Mouse (Mus musculus) cerebellum, adult 9-11 months (tissue): ENCODE data around the gene Ncor2.

Experiments used
- DNase-seq: peaks from one replicate; pipeline ENCODE4 v3.0.0; 2022

Ncor2 gene

DNA sequence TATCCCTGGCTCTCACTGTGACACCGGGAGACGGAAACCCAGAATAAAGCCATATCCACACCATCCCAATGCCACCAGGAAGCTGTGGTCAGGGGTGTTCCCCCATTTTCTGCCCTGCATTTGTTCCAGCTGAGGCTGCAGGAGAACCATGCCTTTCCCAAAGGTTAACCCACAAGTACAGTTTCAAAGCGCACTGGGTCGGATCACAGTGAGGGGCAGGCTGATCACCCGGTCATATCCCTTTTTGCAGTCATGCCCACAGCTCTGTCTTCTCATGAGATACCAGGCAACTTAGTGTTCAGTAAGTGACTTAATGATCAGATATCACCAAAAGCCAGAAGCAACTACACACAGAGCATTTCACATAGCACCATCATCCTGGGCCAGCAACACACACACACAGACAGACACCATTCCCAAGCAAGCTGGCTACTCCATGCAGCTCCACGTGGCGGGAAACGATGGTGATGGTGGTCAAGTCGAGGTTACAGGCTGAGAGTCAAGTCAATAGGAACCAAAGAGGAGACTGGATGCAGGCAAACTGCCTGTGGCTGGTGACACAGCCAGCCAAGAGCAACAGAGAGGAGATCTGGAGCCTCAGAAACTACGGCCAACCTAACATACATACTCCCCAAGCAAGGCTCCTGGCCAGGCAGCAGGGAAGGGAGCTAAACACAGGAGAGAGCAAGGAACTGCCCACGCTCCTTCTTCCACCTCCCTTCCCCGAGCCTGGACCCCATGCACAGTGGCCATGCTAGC is 35.7 kb downstream of the Ncor2 start:
- no peak for DNase-seq

GRCm38 (mm10) chr5:125141916-125142315 is 37.1 kb downstream of the Ncor2 start:
- no peak for DNase-seq

DNA sequence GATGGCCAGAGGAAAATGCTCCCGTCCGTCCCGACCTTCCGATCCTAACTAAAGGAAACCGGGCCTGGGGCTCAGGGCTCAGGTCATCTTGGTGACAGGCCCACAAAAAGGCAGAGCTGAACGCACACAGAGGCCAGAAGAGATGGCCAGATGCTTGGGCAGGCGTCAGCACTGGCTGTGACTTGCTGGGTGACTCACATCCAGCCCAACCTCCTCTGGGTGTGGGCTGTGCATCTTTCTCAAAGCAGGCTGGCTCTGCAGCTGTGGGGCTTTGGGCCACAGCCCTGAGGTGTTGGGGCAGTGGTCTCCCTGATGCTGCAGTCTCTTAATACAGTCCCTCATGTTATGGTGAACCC is 37.5 kb downstream of the Ncor2 start:
- DNase-seq = no peak

- peak; percentile 99 for DNase-seq
These were observed 38.0 kb downstream of the Ncor2 start for GRCm38 (mm10) chr5:125140832-125141524.

DNA sequence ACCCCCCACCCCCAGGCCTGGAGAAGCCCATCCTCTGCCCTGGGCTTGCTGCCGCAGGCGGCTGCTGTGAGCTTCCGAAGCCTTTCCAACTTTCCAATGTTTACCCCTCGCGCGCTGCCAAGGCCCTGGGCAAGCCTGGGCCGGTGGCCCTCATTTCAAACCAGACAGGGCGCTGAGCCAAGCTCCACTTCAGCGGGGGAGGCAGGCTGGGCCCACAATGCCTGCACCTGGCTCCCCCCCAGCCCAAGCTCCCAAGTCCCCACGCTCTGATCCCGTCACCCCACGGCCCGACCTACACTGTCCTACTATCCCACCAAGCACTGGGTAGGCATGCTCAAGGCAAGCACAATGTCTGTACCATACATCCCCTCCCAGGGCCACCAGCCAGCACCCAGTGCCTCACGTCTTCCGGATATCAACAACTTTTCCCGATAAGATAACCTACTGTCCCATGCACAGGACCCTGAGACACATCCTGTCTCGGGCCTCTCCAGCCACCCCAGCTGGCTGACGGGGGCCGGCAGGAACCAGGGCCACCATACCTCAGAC is 38.8 kb downstream of the Ncor2 start:
- peak; percentile 93 for DNase-seq

GRCm38 (mm10) chr5:125139669-125140068 is 39.4 kb downstream of the Ncor2 start:
- no peak for DNase-seq

DNA sequence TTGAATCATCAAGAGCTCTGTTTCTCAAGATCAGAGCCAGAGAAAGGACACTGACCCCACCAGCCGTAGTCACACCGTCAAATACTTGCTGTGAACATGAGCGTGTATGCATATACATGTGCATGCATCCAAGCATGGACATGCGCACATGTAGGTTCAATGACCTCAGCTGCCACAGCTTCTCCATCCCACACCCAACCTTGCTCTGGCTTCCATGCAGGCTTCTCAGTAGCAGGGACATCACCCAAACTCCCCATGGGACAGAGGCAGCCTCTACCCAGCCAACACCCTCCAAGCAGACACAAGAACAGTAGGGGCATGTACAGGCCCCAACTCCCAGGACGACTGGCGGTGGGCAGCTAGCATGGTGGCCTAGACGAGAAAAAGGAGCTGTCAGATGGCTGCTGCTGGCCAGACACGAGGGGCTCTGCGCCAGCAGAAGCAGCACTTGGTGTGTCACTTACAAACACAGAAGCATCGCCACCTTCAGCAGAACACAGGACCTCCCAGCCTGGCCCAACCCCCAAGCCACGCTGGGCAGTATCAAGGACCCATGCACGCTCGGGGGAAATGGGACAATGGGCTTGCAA is 40.1 kb downstream of the Ncor2 start:
- DNase-seq = no peak

- no peak for DNase-seq
These were observed 41.2 kb downstream of the Ncor2 start for GRCm38 (mm10) chr5:125137672-125138285.

- DNase-seq = peak; percentile 54
These were observed 41.9 kb downstream of the Ncor2 start for GRCm38 (mm10) chr5:125136996-125137671.

DNA sequence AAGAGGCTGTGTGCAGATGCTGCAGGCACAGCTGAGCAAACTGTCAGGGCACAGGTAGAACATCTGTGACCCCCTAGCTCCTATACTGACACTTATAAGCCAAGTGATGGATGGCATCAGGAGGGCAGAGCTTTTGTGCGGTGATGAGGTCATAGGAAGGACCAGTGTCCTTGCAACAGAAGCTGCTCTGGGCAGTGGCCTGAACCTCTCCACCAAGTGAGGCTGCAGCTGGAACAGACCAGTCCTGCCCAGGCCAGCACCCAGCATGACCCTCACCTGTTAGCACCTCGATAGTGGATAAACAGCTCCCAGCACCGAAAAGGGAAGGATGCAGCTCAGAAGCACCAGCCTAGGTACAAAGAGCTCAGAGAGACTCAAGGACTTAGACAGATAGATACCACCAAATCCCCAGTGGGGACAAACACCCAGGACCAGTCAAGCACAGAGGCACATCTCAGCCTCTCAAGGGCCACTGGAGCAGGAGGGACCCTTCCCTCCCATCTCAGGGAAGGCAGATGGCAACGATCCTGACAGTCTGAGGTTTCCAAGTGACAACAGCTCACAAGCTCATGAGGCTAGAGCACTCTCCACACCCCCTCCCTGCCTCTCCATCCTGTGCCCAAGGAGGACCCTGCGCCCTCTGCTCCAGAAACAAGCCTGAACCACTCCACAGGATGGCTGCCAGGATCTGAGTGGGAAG is 42.6 kb downstream of the Ncor2 start:
- DNase-seq = peak; percentile 48

DNA sequence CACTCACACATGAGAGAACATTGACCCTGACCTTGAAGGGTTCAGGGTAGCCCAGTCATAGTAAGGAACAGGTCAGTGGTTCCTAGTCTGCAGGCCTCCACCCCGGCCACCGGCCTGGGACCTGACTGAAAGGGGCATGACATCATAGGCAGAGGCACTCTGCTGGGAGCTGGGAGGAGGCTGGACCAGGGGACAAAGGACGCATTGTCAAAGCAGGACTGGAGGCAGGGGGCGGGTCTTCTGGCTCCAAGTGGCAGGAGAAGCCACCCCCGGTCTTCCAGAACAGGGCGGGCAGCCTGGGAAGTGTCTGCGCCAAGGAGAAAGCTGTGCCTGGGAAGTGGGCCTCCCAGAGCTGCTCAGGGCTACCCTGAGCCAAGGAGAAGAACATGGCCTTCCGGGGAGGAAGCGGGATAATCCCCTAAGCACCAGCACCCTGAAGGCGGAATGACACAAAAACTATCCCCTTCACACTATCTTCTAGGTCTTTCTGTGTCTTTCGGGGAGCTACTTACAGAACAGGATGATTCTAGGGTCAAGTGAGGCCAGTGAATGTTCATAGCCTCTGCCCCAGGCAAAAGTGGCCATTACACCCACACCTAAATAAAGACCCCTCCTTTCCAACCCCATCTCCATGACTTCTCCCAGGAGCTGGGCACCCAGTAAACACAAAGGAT is 44.1 kb downstream of the Ncor2 start:
- peak; percentile 74 for DNase-seq

DNA sequence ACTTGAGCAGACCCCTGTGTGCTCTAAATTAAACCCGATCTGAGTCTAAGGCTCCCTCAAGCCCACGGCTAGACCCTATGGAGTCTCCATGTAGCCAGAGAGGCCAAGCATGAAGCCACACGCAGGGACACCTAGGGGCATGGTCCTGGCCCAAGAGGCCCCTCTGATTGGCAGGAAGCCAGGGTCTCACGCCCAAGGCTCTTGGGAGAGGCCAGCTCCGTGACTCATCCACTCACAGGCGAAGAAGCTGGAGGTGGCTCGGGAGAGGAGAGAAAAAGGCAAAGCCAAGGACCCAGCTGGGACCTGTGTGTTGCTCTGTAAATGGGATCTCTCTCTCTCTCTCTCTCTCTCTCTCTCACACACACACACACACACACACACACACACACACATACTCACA is 44.6 kb downstream of the Ncor2 start:
- peak; percentile 61 for DNase-seq

GRCm38 (mm10) chr5:125133651-125134050 is 45.4 kb downstream of the Ncor2 start:
- peak; percentile 64 for DNase-seq

DNA sequence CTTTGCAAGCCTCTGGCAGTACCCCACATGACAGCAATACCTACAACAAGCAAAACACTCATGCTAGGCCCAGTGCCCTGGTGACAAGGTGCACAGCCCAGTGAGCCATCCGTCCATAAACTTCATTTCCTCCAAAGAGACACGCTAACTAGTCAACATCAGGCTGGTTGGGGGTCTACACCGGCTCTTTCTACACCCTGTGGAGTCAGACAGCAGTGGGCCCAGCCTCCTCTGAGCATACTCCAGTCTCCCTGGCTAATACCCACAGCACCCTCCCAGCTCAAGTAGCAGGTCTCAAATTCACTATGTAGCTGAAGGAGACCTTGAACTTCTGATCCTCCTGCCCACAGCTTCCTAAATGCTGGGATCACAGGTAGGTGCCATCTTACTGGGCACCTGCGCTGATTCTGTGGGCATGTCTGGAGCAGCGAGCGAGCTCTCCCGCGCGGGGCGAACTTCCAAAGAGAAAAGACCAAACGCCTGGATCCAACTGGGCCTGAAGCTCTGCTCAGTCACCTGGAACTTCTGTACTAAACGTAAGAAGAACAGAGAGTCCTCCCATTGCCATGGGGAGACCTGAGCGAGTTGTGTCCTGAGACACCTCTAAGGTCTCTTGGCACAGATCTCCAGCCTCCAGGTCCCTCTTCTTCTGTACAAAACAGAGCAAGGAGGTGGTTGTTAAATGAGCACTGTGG is 46.3 kb downstream of the Ncor2 start:
- DNase-seq = no peak

DNA sequence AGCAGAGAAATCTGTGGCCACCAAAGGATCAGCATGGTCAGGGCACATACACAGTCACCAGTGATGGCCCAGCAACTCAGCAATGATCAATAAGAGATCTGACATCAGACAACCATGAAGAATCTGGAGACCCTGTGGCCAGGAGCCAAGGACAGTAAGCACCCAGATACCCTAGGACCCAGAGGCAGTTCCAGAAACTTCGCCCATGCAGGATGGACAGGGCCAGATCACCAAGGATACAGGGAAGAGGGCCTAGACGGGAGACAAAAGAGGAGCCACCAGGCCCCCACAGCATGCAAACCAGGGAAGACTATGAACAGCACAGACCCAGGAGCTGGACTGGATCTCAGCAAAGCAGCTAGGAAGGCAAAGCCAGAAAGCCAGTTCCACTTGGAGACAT is 47.0 kb downstream of the Ncor2 start:
- DNase-seq = peak; percentile 54

- no peak for DNase-seq
These were observed 48.6 kb downstream of the Ncor2 start for GRCm38 (mm10) chr5:125130406-125130805.

- DNase-seq = peak; percentile 94
These were observed 50.1 kb downstream of the Ncor2 start for GRCm38 (mm10) chr5:125128939-125129385.

- peak; percentile 53 for DNase-seq
These were observed 51.1 kb downstream of the Ncor2 start for GRCm38 (mm10) chr5:125127920-125128319.

DNA sequence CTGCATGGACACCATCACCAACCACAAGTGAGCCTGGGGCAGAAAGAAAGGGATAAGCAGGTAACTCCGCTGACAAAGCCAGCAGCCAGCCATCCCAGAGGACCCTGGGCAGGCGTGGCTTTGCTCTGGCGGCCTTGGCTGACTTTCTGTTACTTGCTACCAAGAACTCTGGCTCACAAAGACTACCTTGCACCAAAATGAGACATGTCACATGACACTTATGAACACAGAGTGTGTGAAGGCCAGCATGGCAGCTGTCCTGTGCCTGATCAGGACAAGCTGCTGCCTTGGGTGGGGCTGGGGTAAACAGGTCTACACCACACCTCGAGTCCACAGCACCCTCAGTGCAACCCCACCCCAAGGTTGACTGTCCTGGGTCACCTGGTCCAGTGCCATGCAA is 51.6 kb downstream of the Ncor2 start:
- peak; percentile 48 for DNase-seq

- DNase-seq = no peak
These were observed 53.0 kb downstream of the Ncor2 start for GRCm38 (mm10) chr5:125125966-125126464.

DNA sequence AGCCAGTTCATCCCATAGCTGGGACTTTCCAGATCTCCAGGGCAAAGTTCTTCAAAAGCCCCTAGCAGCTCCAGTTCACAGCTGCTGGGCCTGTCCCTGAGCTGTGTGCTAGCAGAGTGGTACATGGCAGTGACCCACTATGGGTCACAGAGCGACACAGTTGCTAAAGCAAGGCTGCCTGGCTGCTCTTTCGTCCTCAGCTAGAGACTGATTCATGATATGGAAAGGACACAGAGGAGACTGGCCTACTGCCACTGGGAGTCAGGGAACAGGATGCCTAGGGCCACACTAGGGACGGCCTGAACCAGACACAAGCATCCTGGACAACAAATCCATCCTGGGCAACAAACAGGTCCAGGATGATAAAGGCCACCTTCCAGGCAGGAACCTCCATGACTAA is 53.8 kb downstream of the Ncor2 start:
- DNase-seq = no peak
